Mouse (Mus musculus) intestine, postnatal 0 days (tissue): Measurements from ENCODE around the gene Chodl. TPM values are rescaled to one million over a fixed set of nuclear protein-coding genes. Genes with fewer than 3 reads are reported as not detected.

Source experiments
- ATAC-seq: fragments of 200-750 bp; cut with Nextera tagmentation; 2 replicates; pipeline ENCODE4 v1.8.0; 2017; ENCODE audit warnings: mild to moderate bottlenecking, moderate TSS enrichment, moderate library complexity
- H3K27ac ChIP-seq: fragments of 300-500 bp; sonication (generic); 2 replicates; pipeline ENCODE4 v1.5.1; 2014; ENCODE audit warnings: mild to moderate bottlenecking, low read depth, low read length, moderate library complexity
- H3K27me3 ChIP-seq: fragments of 300-500 bp; sonication (generic); replicated peaks from 2 replicates; pipeline ENCODE4 v1.6.1; 2014; ENCODE audit warnings: low read length, mixed read lengths; ENCODE audit not compliant: control insufficient read depth, insufficient read depth
- H3K36me3 ChIP-seq: fragments of 300-500 bp; sonication (generic); 2 replicates; pipeline ENCODE4 v1.6.1; 2014; ENCODE audit warnings: mild to moderate bottlenecking, moderate library complexity; ENCODE audit not compliant: control insufficient read depth, insufficient read depth
- H3K4me1 ChIP-seq: fragments of 300-500 bp; sonication (generic); replicated peaks from 2 replicates; pipeline ENCODE4 v1.6.1; 2014; ENCODE audit warnings: antibody characterized with exemption, low read length, mixed read lengths; ENCODE audit not compliant: control insufficient read depth, insufficient read depth
- H3K4me2 ChIP-seq: fragments of 300-500 bp; sonication (generic); replicated peaks from 2 replicates; pipeline ENCODE4 v1.6.1; 2014; ENCODE audit warnings: low read depth, mild to moderate bottlenecking, moderate library complexity
- H3K4me3 ChIP-seq: fragments of 300-500 bp; sonication (generic); 2 replicates; pipeline ENCODE4 v1.5.1; 2014; ENCODE audit warnings: low read depth, low read length
- H3K9ac ChIP-seq: fragments of 300-500 bp; sonication (generic); 2 replicates; pipeline ENCODE4 v1.6.1; 2014; ENCODE audit warnings: mild to moderate bottlenecking, low read depth, low read length
- H3K9me3 ChIP-seq: fragments of 300-500 bp; sonication (generic); 2 replicates; pipeline ENCODE4 v1.6.1; 2016; ENCODE audit warnings: mixed run types; ENCODE audit not compliant: control insufficient read depth
- CTCF ChIP-seq: sonication (generic); IDR thresholded peaks from 2 replicates; pipeline ENCODE4 v1.5.1; 2016; ENCODE audit warnings: low read depth, mild to moderate bottlenecking, control low read depth, antibody characterized with exemption, moderate library complexity
- WGBS: fragments of 180-500 bp; shearing (Covaris S2); extraction: QIAGEN DNeasy Blood & Tissue Kit; methylation state at CpG from one replicate; pipeline ENCODE4 v1.1.7; 2014; 5-methylcytosine and 5-hydroxymethylcytosine counted together
- polyA plus RNA-seq: library from polyadenylated mRNA; unstranded; fragments of >200 nt; fragmentation: Nextera tagmentation; extraction: Ambion mirVana; gene quantifications from 2 replicates; pipeline ENCODE4 v1.2.1, GENCODE M21; 2015

Gene Chodl
- polyA plus RNA-seq: 17.5 and 19.7 TPM in 2 replicates

DNA sequence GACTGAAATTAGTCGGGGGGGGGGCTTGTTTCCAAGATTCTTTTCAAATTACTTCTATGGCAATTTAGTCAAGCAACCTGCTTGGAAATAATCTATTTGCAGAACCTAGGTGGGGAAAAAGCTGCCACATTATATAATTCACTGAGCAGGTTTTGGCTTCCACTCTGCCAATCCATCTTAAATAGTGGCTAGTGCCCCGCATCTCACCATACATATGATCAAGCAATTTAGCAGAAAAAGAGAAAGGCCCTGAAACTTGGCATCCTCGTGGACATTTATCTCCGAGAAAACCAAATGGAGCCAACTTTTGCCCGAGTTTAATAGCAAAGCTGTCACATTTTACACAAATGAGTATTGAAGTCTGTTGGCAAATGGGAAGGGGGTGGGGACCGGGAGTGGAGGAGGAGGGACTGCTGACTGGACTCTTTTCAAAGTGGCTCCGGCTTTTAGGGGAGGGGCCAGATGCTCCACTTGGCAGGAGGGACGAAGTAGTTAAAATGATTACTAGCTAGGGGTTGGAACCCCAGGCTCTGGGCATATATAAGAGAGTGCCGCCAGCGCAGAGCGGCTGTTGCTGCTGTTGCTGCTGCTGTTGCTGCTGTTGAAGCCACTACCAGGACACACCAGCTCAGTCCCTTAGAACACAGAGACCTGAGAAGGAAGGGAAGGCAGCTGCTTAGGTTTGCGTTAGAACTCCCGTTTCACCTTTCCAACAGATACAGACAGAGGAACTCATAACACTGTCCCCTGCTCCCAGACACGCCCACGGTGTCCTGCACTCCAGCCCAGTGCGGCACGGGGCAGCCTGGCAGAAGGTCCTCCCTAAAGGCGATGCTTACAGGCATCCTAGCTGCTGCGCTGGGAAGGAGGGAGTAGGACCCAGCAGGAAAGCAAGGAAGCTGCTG, at the start of gene Chodl:
Gene Chodl, plus strand, starts transcription at position 567 of the 905 bp plus-strand sequence.
- Histone ChIP-seq H3K36me3 (no peaks in the 10 kb centered on the region), H3K4me3 (peak within 1 kb of the TSS; percentile 37), H3K4me2 (peak within 1 kb of the TSS; percentile 61), H3K27me3 (no peaks in the 10 kb centered on the region), H3K4me1 (no peaks in the 10 kb centered on the region), H3K9me3 (no peaks in the 10 kb centered on the region), H3K27ac (no peak within 1 kb of the TSS), H3K9ac (no peak within 1 kb of the TSS)
- no peak for TF ChIP-seq CTCF
- ATAC-seq: peak; percentile 47
- 12% methylated on average over 19 of the region's 19 CpGs for WGBS

DNA sequence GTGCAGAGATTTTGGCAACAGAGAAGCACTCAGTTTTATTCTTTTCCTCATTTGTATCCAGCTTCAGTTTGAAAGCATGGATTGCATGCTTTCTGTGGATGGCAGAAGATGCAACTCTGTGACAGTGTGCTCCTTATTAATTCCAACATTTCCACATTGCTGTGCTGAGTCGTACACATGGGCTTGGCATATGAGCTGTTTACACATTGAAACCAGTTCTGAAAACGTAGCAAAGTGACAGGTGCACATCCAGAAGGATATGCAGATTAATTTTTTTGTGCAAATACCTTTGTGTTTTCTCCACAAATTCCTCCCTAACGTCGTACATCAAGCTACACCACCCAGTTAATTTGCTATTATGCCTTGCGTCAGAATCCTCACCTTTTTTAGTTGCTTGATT, 8.1 kb upstream of the Chodl start:
- H3K9ac ChIP-seq: no peak overlapping the region
- no peaks in the 10 kb centered on the region for H3K36me3 ChIP-seq
- TF ChIP-seq CTCF: no peak
- 69% methylated on average over 5 of the region's 5 CpGs for WGBS
- H3K27me3 ChIP-seq: no peaks in the 10 kb centered on the region
- H3K27ac ChIP-seq: no peak overlapping the region
- H3K4me2 ChIP-seq: no peak overlapping the region
- no peak for ATAC-seq
- no peaks in the 10 kb centered on the region for H3K9me3 ChIP-seq
- no peaks in the 10 kb centered on the region for H3K4me1 ChIP-seq
- no peak overlapping the region for H3K4me3 ChIP-seq

- ATAC-seq: no peak
- WGBS: 13% methylated on average over 16 of the region's 16 CpGs
- no peak overlapping the region for H3K9ac ChIP-seq
- H3K27me3 ChIP-seq: no peaks in the 10 kb centered on the region
- H3K9me3 ChIP-seq: no peaks in the 10 kb centered on the region
- no peaks in the 10 kb centered on the region for H3K4me1 ChIP-seq
- no peak overlapping the region for H3K27ac ChIP-seq
- H3K4me3 ChIP-seq: peak overlapping the region; percentile 37
- H3K4me2 ChIP-seq: peak overlapping the region; percentile 61
- no peaks in the 10 kb centered on the region for H3K36me3 ChIP-seq
- TF ChIP-seq CTCF: no peak
Observed at GRCm38 (mm10) chr16:78931287-78932025, 708 bp downstream of the Chodl start.

- 92% methylated on average over 2 of the region's 2 CpGs for WGBS
- H3K9ac ChIP-seq: no peak overlapping the region
- no peak overlapping the region for H3K4me3 ChIP-seq
- TF ChIP-seq CTCF: no peak
- no peak for ATAC-seq
- no peaks in the 10 kb centered on the region for H3K27me3 ChIP-seq
- no peak overlapping the region for H3K4me2 ChIP-seq
- no peaks in the 10 kb centered on the region for H3K4me1 ChIP-seq
- no peaks in the 10 kb centered on the region for H3K36me3 ChIP-seq
- H3K9me3 ChIP-seq: no peaks in the 10 kb centered on the region
- H3K27ac ChIP-seq: no peak overlapping the region
Observed at GRCm38 (mm10) chr16:78934298-78934697, 3.5 kb downstream of the Chodl start.

GRCm38 (mm10) chr16:78937755-78938154, 7.0 kb downstream of the Chodl start:
- ATAC-seq: no peak
- TF ChIP-seq CTCF: no peak
- Histone ChIP-seq H3K27ac (no peak overlapping the region), H3K4me2 (no peak overlapping the region), H3K9ac (no peak overlapping the region), H3K4me1 (no peaks in the 10 kb centered on the region), H3K9me3 (no peaks in the 10 kb centered on the region), H3K4me3 (no peak overlapping the region), H3K27me3 (no peaks in the 10 kb centered on the region), H3K36me3 (no peaks in the 10 kb centered on the region)
- 67% methylated on average over 8 of the region's 8 CpGs for WGBS

- TF ChIP-seq CTCF: peak; percentile 61
- Histone ChIP-seq H3K9ac (no peak overlapping the region), H3K4me3 (no peak overlapping the region), H3K9me3 (no peaks in the 10 kb centered on the region), H3K36me3 (no peaks in the 10 kb centered on the region), H3K27me3 (no peaks in the 10 kb centered on the region), H3K27ac (no peak overlapping the region), H3K4me2 (no peak overlapping the region), H3K4me1 (no peaks in the 10 kb centered on the region)
- 74% methylated on average over 4 of the region's 4 CpGs for WGBS
- no peak for ATAC-seq
Observed at GRCm38 (mm10) chr16:78950359-78950758, 19.6 kb downstream of the Chodl start.
